Mouse (Mus musculus) adrenal gland, adult (tissue): ENCODE measurements around the gene Nup133.

Source experiments
- DNase-seq, 2 experiments: peaks; one replicate each; pipeline ENCODE4 v3.0.0; 2022 to 2023; ENCODE audit warnings: low spot score in 1 of 2; ENCODE audit not compliant: inconsistent age in 2 of 2

The Nup133 gene

DNA sequence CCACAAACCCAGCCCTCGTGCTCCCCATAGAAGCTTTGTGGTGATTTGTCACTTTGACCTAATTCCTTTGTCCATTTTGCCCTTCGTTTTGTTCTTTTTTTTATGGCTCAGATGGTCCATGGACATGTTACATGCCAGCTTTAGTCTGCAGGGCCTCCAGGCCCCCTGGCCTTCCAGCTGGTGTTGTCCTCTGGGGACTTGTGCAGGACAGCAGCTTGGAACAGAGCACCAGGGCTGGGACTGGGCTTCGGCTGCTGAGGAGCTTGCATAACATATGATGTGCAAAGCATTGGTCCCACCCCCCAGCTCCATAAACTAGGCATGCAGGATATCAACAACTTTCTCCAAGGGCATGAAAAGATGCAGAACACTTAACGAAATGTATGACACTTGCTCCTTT is 59.3 kb downstream of the Nup133 start:
- no peak for DNase-seq

DNA sequence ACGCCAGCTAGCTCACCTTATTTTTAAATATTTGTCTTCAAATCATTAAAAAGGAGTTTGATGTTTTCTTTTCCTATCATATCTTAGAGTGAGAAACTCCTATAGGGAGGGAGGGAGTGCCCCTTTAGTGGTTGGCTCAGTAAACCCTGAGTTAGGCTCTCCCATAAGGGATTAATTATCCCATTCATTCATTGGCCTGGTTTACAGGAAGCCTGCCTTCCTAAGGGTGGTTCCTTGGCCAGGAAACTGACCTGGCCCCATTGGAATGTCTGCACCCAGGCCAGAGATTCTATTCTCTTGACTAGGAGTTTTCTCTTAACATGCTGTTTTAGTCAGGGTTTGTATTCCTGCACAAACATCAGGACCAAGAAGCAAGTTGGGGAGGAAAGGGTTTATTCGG is 61.1 kb downstream of the Nup133 start:
- DNase-seq = no peak

DNA sequence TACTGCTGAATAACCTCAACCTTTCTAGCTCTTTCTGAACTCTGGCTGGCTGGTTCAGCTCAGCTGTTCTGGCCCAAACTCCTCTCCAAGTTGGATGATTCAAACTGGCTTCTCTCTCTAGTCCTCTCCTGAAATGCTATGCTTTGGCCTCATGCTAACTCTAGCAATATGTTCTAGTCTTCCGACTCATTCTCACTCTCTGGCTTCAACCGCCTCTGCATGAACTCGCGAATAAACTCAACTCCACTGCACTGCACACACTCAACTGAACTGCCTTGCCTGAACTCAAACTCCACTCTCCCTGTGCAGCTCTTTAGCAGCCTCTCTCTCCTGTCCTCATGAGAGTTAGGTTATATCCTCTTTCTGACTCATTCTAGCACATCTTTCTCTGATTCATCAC is 61.9 kb downstream of the Nup133 start:
- DNase-seq = no peak

DNA sequence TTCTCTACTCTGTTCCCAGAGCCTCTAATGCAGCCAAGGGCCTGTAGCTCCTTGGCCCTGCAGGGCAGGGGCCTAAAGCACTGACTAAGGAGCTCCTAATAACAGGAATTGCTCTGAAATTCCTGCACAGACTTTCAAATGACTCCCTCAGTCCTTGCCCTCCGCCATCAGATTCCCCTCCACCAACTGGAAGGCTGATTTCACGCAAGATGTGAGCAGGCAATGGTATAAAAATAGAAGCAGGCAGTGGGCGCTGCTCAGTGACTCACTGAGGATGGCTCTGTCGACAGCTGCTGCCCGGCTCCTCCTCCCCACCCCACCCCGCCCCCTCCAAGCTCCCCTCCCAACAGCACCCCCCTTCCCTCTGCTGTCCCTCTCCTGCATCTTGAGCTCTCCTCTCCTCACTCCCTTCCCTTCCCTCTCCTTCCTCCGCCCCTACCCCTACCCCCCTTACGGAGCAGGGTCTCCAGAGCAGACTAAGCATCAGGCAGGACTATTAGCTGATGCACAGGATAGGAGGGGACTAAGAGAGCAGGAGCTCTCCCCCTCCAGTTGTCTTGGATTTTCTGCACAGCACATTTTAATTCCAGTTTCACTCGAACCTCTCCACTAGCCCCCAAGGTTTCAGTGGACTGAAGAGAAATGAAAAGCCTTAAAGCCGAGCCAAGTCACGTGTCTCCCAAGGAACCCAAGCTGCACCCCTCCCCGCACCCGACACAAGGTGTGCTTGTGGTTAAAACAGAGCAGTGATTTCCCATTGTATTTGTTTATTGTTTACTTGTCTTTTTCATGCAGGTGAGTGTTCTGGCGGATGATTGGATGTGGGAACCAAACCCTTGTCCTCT is 64.1 kb downstream of the Nup133 start:
- DNase-seq = peak; percentile 17 to 42

DNA sequence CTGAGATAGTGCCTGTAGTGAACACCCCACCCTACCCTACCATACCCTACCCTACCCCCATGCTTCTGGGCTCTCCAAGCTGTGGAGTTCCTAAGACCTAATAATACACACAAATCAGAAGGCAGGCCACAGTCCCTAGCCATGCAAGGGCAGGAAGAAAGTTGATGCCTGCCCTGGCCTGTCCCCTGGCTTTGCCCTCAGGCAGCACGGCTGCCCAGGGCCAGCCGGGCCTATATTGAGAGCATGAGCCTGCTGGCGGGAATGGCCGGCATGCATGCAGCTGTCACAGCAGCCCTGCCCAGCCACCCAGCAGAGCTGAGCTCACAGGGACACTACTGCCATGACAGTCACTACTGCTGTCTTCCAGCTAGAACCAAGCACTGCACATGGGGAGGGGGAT is 66.0 kb downstream of the Nup133 start:
- DNase-seq = no peak

DNA sequence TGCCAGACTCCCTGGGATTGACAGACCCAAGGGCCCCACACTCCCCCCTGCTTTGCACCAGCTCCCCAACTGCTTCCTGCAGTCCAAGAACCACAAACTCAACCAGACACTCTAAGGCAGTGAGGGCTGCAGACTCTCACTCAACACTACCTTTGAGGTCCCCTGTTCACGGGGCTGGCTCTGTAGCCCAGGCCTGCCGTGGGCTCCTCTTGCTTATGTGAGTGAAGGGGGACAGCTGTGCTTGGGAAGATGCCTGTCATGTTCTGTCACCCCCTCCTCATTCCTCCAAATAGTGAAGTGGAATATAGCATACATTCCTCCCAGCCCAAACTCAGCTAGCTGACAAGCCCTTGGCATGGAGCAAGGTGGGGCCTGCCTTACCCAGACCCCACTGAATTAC is 66.7 kb downstream of the Nup133 start:
- no peak for DNase-seq

DNA sequence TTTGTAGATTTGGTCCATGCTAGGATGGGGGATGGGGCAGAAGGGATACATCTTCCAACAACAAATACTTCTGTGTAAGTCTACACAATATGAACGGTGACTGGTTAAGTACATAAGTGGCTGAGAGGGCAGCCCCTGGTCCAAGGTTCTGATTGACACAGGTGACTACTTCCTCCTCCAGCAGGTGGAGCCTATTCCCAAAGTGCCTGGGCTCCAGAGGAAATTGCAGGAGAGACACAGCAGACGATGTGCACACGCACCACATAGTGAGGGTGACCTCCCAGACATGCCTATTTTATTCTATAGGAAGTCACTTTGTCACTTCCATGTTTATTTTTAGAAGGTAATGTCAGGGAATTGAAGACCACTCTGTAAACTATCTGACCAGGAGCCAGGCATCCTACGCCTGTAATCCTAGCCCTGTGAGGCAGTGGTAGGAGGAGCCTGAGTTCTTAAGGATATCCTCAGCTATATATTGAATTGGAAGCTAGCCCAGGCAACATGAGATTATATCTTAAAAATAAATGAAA is 68.2 kb downstream of the Nup133 start:
- DNase-seq = no peak

DNA sequence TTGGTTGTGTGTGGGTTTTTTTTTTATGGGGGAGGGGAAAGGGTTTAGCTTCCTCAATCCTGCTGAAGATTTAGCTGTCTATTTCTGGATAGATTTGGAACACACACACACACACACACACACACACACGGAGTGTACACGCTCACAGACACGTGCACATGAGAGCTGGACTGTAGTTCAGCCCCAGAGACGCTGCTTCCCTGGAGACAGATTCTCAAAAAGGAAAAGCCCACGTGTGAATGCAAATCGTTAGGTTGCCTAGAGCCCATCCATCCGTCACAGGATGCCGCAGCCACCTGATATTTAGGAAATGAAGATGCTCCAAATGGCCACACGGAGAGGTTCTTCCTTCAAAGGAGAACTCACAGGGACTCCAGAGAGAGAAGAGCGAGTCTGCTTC is 68.8 kb downstream of the Nup133 start:
- no peak for DNase-seq

DNA sequence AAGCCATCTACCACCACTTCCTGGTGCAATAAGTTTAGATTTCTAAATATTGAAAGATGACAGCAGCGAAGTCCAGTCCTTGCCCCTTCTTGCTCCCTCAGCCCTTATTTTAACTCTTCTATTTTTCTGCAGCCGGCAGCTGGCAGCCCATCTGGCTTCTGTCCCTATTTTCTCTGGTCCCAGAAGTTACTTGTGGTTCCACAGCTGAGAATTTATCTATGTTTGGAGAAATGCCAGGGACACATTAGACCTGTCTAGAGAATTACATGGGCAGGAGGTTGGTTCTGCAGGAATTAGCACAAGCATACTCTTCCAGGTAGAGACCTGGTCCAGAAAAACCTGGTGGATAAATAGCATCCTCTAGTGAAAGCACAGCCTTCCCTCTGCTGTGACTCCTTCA is 71.2 kb downstream of the Nup133 start:
- DNase-seq = no peak

DNA sequence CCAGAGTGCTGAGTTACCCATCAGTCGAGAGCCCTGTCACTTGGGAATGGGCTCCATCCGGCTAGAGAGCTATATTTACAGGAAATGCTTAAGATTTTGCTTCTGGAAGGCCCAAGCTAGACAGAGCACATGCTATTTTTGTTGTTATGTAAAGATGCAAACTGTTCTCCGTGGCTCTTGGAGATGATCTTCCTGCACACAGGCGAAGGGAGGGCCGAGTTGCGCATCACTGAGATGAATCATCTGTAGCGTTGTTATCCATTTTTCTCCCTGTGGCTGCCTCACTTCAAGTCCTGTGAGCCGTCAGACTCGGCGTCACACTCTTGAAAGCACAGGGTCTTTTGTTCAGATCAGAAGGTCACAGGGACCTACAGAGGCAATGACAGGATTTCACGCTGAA is 74.7 kb downstream of the Nup133 start:
- no peak for DNase-seq

DNA sequence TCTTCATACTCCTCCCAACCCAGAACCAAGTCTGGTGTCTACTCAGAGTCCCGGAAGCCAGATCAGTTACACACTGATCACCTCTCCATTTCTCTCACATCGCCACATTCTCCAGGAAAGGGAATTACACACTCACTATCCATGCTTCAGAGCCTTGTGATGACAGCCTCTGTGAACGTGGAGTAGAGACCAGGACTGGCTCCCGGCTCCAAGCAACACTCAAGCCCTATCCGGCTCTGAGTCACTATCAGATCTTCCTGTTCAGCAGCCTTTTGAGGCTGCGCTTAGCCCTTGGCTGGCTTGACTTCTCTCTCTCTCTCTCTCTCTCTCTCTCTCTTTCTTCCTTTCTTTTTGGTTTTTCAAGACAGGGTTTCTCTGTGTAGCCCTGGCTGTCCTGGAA is 75.7 kb downstream of the Nup133 start:
- no peak for DNase-seq

DNA sequence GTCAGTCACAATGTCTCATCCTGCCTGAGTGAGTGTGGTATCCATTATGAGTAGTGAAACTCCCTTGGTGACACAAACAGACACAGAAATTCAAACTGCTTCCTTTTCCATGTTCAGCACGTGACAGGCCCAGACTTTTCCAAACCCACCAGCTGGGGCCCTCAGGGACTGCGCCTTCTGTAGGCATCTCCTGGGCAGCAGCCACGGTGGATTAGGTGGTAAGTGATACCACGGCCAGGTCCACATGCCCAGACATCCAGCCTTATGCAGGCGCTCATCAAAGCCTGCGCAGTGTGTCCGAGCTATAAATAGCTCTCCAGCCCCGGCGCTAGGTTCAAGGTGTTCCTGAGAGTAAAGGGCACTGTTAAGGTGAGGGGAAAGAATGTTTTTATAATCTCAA is 77.0 kb downstream of the Nup133 start:
- no peak for DNase-seq

DNA sequence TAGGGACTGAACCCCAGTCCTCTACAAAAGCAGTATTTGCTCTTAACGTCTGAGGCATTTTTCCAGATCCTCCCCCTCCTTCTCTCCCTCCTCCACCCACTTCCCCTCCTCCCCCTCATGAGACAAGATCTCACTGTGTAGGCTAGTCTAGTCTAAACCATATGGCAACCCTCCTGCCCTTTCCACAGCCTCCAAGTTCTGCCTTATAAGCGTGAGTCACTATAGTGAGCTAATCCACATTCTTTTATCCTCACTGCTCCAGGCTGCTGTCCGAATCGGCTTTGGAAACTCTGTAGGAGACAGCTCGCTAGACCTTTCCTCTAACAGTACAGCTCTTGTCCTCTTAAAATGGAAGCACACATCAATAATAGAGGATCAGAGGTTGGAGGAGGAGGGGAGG is 82.1 kb downstream of the Nup133 start:
- DNase-seq = peak; percentile 24 to 60

DNA sequence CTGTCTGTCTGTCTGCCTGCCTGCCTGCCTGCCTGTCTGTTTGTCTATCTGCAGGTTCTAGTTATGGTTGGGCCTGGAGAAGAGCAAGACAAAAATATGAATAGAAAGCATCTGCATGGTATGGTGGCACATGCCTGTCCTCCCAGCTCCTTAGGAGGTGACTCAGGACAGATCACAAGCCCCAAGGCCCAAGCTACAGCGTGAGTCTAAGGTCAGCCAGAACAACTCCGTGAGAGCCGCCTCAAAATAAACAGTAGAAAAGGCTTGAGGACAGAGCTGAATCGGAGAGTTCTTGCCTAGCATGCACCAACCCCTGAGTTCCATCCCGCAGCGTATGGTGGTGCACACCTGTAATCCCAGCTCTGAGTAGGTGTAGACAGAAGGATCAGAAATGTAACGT is 83.3 kb downstream of the Nup133 start:
- DNase-seq = peak; percentile 33 to 58

DNA sequence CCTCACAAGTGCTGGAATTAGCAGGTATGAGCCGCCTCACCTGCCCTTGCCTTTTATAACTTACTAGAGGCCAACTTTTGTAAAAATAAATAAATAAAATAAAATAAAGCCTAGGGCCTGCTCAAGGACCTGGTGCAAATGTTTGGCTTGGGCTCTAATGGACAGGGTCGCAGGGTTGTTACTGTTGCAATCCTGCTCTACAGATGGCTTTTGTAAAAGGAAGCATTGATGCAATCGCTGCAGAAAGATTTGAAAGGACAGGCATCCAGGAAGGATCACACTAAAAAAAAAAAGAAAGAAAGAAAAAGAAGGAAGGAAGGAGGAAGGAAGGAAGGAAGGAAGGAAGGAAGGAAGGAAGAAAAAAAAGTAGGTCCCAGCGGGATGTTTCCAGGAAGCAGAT is 88.7 kb downstream of the Nup133 start:
- DNase-seq = no peak

DNA sequence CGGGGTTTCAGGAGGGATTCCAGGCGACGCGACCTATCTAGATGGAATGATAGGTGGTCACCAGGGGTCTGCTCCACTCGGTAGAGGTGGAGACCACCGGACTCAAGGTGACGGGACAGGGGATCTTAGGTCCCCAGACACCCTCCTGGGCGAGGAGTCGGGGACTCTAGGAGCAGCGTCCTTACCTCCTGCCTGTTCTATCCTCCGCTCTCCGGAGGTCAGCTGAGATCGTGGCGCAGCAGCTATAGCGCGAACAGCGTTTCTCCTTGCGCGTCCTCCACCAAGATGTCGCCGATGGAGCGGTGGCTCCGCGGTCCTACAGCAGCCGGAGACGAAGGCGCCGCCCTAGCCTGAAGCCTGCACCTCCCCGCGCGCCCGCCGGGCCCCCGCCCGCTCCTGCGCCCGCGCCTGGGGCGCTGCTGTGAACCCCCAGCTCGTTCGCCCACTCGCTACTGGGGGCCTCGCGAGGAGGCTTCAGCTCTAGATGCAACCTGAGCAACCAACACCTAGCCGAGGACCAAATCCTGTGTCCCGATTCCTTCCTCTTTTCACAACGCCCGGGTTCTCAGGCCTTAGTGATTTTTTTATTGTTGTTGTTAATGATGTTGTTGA is 89.3 kb downstream of the Nup133 start, which contains the start of gene Ccsap:
Gene Ccsap, minus strand, starts transcription at position 562 of the 612 bp plus-strand sequence.
- peak; percentile 60 to 81 for DNase-seq

DNA sequence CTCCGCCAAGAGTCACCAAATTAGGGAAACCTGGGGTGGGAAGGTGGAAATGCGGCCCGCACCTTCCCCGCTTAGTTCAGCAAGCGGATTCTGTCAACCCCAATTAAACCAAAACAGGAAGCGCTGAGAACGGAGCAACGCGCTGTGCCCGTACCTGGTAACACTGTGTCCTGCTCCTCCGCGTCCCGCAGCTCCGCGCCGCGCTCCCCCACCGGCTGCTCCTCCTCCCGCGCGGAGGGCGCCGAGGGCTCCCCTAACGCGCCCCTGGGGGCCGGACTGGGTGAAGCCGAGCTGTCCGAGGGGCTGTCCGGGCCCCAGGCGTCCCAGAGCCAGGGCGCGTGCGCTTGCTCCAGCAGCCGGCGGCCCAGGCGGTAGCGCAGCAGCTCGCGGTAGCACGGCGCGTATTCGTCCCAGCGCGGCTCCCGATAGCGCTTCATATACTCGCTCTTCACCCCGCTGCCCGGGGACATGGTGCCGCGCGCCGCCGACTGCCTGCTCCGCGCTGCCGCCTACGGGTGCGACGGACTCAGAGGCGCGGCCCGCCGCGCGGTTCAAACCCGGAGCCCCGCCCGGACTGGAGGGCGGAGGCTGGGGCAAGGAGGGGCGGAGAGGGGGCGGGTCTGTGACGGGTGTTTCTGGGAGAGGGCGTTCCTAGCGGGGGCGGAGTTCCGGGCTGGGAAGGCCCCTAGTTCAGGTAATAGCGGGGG is 90.0 kb downstream of the Nup133 start:
- peak; percentile 93 to 97 for DNase-seq

DNA sequence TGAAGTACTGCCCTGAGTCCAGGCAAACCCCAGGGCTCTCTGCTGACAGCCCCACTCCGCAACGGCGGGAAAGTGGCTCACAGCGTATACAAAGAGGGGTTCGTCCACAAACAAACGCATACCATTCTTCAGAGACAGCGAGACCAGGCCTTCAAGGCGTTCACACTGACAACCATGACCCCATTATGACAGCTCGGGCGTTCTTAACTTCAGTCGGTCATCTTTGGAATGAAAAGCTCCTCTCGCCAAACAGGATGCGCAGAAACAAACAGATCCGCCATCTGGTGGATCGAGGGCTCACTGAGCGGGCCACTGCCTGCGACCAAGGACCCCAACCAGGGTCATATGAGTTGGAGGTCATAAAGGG is 90.5 kb downstream of the Nup133 start:
- no peak for DNase-seq

DNA sequence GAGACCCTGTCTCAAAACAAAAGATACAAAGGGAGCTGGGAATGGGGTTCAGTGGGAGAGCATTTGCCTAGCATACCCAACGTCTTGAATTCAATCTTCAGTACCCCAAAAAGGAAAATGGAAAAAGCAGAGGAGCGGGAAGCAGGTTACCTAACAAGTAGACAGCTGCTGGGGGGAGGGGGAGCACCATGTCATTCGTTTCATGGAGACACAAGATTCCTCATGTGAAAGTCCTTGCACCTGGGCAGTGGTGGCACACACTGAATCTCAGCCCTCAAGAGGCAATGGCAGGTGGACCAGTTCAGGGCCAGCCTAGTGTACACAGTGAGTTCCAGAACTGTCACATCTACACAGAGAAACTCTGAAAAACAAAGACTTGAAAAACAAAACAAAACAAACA is 91.7 kb downstream of the Nup133 start:
- DNase-seq = no peak

DNA sequence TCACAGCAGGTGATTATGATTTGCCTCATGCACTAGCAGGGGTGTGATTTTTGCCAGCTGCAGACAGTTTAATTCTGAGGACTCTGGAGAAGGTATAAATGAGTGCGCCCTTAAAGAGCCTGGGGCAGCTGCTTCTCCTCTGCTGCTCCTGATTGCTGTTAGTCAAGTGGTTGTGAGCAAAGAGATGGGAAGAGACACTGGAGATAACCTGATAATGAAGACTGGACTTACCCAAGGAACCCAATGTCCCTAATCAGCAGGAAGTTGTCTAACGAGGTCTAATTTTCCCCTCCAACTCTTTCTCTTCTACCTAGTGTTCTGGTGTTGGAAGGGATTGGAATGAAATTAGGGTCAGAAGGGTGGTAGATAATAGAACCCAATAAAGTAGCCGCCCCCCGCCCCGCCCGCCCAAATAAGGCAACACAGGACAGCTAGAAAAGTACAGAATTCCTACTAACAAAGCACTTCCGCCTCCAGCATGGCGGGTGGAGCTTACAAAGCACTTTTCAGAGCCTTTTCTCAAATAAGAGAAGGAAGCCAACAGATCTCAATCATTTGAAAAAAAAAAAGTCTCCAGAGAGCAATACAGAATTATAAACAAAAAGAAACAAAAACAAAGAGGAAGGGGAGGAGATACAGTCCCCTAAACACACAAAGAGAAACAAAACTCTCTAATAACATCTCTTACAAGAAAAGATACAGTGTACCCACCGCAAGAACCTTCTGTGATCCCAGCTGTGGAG is 94.2 kb downstream of the Nup133 start:
- DNase-seq = no peak

DNA sequence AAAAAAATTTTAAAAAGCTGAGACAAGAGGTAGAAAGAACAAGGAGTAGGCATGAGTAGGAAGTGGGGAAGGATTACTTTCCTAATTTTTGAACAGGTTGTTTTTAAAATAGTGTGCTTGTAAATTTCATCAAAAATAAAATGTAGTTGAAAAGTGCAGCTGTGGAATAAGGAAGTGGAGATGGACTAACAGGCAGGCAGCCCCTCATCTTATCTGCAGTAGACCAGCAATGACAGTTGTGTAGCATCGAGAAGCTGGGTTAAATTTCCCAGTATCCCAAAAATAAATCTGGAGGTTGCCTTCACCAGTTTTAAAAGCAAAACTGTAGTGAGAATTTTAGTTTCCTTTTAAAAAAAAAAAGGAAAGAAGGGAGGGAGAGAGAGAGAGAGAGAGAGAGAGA is 94.8 kb downstream of the Nup133 start:
- no peak for DNase-seq
